ENCODE assay signal across 15 mouse cellular contexts in the genomic region with DNA sequence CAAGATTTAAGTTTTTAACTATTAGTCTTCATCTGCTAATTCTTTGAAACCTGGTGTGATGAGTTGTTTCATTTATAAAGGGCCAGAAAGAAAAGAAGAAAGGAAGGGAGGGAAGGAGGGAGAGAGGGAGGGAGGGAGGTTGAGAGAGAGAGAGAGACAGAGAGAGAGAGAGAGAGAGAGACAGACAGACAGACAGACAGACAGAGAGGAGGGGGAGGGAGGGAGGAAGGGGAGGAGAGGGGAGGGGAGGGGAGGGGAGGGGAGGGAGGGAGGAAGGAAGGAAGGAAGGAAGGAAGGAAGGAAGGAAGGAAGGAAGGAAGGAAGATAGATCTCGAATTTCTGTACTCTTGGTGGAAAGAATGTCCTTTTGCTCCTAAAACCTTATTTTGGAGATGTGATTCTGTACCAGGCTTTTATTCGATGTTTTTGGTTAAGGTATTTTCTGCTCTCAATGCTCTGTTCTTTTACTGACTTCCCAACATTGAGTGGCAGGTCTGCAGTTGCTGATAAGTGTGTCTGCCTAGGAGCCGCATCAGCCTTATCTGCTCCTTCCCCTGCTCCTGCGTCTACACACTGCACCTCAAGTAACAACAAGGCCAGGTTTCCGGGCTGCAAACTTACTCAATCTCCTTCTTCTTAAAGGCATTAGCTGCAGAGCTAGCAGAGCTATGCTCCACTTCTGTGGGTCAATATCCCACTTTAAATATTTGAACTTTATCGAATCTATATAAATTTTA. TPM values are rescaled to one million over a fixed set of nuclear protein-coding genes. Genes with fewer than 3 reads are reported as not detected.
"Had no signal": no experiment of that assay in that cellular context is flagged by ENCODE, and none has a peak within 500 bp of the region (broad histone marks: within the 10 kb centered on the region; RNA-seq: fewer than 3 reads in every experiment).

No protein-coding gene starts in this region.

- H3K4me3 ChIP-seq: intestine, embryonic 15.5 days; limb, embryonic 13.5 days; midbrain, embryonic 13.5 days; myocyte; neural tube, embryonic 15.5 days had no signal

- H3K9ac ChIP-seq: intestine, embryonic 15.5 days; limb, embryonic 13.5 days; midbrain, embryonic 13.5 days; neural tube, embryonic 15.5 days had no signal

- H3K4me1 ChIP-seq: intestine, embryonic 15.5 days; limb, embryonic 13.5 days; neural tube, embryonic 15.5 days had no signal

- H3K4me2 ChIP-seq: intestine, embryonic 15.5 days; limb, embryonic 13.5 days; midbrain, embryonic 13.5 days; neural tube, embryonic 15.5 days had no signal

- H3K27me3 ChIP-seq: intestine, embryonic 15.5 days; limb, embryonic 13.5 days; midbrain, embryonic 13.5 days; neural tube, embryonic 15.5 days had no signal

- H3K9me3 ChIP-seq: intestine, embryonic 15.5 days; limb, embryonic 13.5 days; midbrain, embryonic 13.5 days; neural tube, embryonic 15.5 days had no signal

- DNase-seq: kidney, adult 18-20 months; kidney, postnatal 14 days; layer of hippocampus, postnatal 36 days; left cerebral cortex, postnatal 4 days; lung, adult 18-20 months; lung, postnatal 36 days; right cerebral cortex, postnatal 4 days; spleen, adult 18-20 months; thymus, postnatal 36 days had no signal

- ATAC-seq: intestine, embryonic 15.5 days; midbrain, embryonic 13.5 days had no signal

- H3K27ac ChIP-seq: intestine, embryonic 15.5 days; limb, embryonic 13.5 days; midbrain, embryonic 13.5 days; neural tube, embryonic 15.5 days had no signal

- H3K36me3 ChIP-seq: intestine, embryonic 15.5 days; limb, embryonic 13.5 days; midbrain, embryonic 13.5 days; neural tube, embryonic 15.5 days had no signal

RNA-seq across cellular contexts. Expression of gene Trpc4, which starts 35.3 kb away (rescaled TPM):
- total RNA-seq: megakaryocyte progenitor cell, adult 5-6 weeks had no signal
- polyA plus RNA-seq: myocyte had no signal
